Mouse (Mus musculus): Measurements from ENCODE around the gene Tmem268. TPM values are rescaled to one million over a fixed set of nuclear protein-coding genes. Genes with fewer than 3 reads are reported as not detected.

Tmem268 gene
- total RNA-seq, 1 experiment from 2014 or later, result 14.9 TPM

DNA sequence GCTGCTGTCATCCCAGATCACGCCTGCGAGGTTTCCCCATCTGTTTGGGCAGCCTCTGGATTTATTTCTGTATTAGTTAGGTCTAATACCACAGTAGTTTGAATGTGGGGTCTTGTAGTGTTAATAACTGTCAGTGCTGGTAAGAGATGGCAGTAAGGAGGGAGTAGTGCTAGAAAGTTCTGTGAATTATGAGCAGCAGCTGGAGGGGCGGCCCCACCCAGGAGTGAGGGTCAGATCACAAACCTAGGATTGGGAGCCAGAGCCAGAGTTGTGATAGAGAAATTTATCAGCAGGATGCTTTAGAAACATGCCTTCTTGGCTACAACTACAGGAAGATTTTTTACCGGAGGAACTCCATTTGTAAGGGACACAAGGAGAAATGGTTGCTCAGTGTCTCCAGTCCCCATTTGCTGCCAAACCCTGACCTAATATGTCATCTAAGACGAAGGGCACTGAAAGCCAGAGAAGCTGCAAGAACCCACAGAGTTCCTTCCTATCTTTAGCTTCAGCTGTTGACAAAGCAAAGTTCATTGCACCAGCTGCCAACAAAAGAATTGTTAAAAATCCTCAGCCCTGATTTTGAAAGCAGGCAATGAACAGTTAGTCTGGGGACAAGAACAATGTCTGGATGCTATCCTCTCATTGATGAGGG, 36.0 kb downstream of the Tmem268 start:
- ATAC-seq (replicated peaks; ENCODE audit: low read depth, poor library complexity, severe bottlenecking), result 0 out of 2 replicates have a peak, but pooled peaks have one; percentile 24

GRCm38 (mm10) chr4:63595259-63595658, 36.7 kb downstream of the Tmem268 start:
- peak; percentile 26 for ATAC-seq (replicated peaks; ENCODE audit: low read depth, poor library complexity, severe bottlenecking)

- no peak for ATAC-seq (replicated peaks; ENCODE audit: low read depth, poor library complexity, severe bottlenecking)
Measured at GRCm38 (mm10) chr4:63596010-63596409, 37.4 kb downstream of the Tmem268 start.

DNA sequence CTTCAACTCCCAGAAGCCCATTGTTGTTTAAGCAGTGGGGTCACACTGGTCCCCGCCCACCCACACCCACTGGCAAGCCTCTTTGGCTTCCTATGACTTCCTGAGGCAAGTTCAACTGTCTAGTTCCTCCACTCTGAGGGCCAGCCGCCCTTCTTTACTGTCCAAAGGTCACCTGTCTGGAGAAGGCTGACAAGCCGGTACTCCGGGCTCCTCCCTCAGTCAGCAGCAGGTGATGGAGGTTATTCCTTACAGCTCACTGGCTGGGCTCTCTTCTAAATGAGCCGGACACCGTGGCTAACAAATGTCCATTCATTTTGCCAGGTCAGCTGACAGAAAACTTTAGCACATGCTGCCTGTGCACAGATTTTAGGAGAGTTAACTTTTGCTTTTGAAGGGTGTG, 42.2 kb downstream of the Tmem268 start:
- ATAC-seq (replicated peaks; ENCODE audit: low read depth, poor library complexity, severe bottlenecking), result no peak

GRCm38 (mm10) chr4:63601263-63601662, 42.7 kb downstream of the Tmem268 start:
- ATAC-seq (replicated peaks; ENCODE audit: low read depth, poor library complexity, severe bottlenecking), result no peak

GRCm38 (mm10) chr4:63604945-63605344, 46.4 kb downstream of the Tmem268 start, which contains the start of gene Gm11213:
TSS of gene Gm11213 (minus strand) at chr4:63605261.
- no peak for ATAC-seq (replicated peaks; ENCODE audit: low read depth, poor library complexity, severe bottlenecking)

GRCm38 (mm10) chr4:63605545-63605944, 47.0 kb downstream of the Tmem268 start:
- no peak for ATAC-seq (replicated peaks; ENCODE audit: low read depth, poor library complexity, severe bottlenecking)

DNA sequence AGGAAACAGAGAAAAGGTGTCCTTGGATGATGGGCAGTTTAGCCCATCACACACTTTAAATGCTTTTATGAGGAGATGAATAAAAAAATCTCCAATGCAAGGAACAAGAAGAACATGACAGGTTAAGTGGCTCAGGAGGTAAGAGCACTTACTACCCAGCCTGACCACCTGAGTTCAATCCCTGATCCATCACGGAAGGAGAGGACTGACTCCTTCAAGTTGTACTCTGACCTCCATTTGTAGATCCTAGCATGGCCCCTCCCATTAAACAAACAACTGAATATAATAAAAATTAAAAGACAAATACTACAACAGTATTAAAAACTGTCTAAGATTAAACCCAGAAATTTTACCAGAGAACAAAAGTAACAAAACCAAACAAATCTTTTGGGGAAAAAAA, 47.4 kb downstream of the Tmem268 start:
- ATAC-seq (replicated peaks; ENCODE audit: low read depth, poor library complexity, severe bottlenecking), result no peak

- ATAC-seq (replicated peaks; ENCODE audit: low read depth, poor library complexity, severe bottlenecking), result no peak
Measured at GRCm38 (mm10) chr4:63608391-63608790, 49.8 kb downstream of the Tmem268 start.

GRCm38 (mm10) chr4:63621861-63622260, 63.3 kb downstream of the Tmem268 start:
- 0 out of 2 replicates have a peak, but pooled peaks have one; percentile 23 for ATAC-seq (replicated peaks; ENCODE audit: low read depth, poor library complexity, severe bottlenecking)

- ATAC-seq (replicated peaks; ENCODE audit: low read depth, poor library complexity, severe bottlenecking), result 0 out of 2 replicates have a peak, but pooled peaks have one; percentile 28
Measured at GRCm38 (mm10) chr4:63622378-63622835, 63.8 kb downstream of the Tmem268 start, which contains the start of gene Tex48. TSS of gene Tex48 (minus strand) at chr4:63622428.

DNA sequence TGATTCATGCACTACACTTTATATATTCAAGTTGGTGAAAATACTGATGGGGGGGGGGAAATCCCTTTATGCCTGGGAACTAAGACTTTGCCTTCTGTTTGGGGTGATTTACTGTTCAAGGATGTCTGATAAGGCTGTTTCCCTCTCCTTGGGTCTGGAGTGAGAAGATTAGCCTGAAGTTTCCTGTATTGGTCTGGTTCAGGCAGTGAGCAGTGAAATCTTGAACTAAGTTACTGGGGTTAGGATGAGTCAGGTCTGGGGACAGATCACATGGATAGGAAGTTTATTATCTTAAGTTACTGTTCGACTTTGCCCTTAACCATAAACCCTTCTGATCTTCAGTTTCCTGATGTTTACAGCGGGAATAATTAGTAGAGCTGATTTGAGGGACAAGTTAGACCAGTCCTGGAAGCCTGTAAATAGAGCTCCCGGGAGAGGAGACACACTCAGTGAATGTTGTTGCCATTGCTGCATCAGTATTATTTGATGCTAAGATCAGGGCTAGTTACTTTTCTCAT, 67.0 kb downstream of the Tmem268 start:
- peak; percentile 89 for ATAC-seq (replicated peaks; ENCODE audit: low read depth, poor library complexity, severe bottlenecking)

GRCm38 (mm10) chr4:63627111-63627510, 68.5 kb downstream of the Tmem268 start:
- peak; percentile 5; the same call in 1 of the 2 replicates for ATAC-seq (replicated peaks; ENCODE audit: low read depth, poor library complexity, severe bottlenecking)

GRCm38 (mm10) chr4:63633181-63633580, 74.6 kb downstream of the Tmem268 start:
- no peak for ATAC-seq (replicated peaks; ENCODE audit: low read depth, poor library complexity, severe bottlenecking)

Other genes with a start within 250 kb of the Tmem268 start
- gene Orm1, start 214.2 kb upstream of the Tmem268 start, total RNA-seq (2017), result 2.6 TPM in 1 of 2 replicates, not detected in the other
- not detected in 2 replicates for gene Orm3, start 202.6 kb upstream of the Tmem268 start, total RNA-seq (2017)
- not detected in 2 replicates for gene Orm2, start 196.3 kb upstream of the Tmem268 start, total RNA-seq (2017)
- 10.0 and 13.8 TPM in 2 replicates for gene Akna, start 155.4 kb upstream of the Tmem268 start, total RNA-seq (2017)
- 0.97 and 4.7 TPM in 2 replicates for gene Whrn, start 62.8 kb upstream of the Tmem268 start, total RNA-seq (2017)
- 75.4 and 77.0 TPM in 2 replicates for gene Atp6v1g1, start 14.0 kb upstream of the Tmem268 start, total RNA-seq (2017)
- gene Gm11213, start 46.5 kb downstream of the Tmem268 start, total RNA-seq (2017), result not detected in 2 replicates
- not detected in 2 replicates for gene Tex48, start 63.6 kb downstream of the Tmem268 start, total RNA-seq (2017)
- not detected in 2 replicates for gene Gm11214, start 104.6 kb downstream of the Tmem268 start, total RNA-seq (2017)
- gene Tnfsf15, start 186.3 kb downstream of the Tmem268 start, total RNA-seq (2017), result not detected in 2 replicates